Mouse (Mus musculus) adrenal gland, postnatal 25 days (tissue): Measurements from ENCODE around the gene Cbfa2t2. TPM values are rescaled to one million over a fixed set of nuclear protein-coding genes. Genes with fewer than 3 reads are reported as not detected.

Source experiments
- DNase-seq: peaks from one replicate; pipeline ENCODE4 v3.0.0; 2021; ENCODE audit warnings: mixed read lengths
- total RNA-seq: library from RNA; stranded (reverse); gene quantifications from 2 replicates; pipeline ENCODE4 v1.2.3, GENCODE M21; 2021

The Cbfa2t2 gene
- total RNA-seq, 1 experiment from 2014 or later: 40.7 TPM

- no peak for DNase-seq
These were observed 102.4 kb downstream of the Cbfa2t2 start for GRCm38 (mm10) chr2:154538710-154539109.

GRCm38 (mm10) chr2:154539720-154540119, 103.4 kb downstream of the Cbfa2t2 start:
- DNase-seq: no peak

- DNase-seq: no peak
These were observed 105.3 kb downstream of the Cbfa2t2 start for GRCm38 (mm10) chr2:154541630-154542029.

- peak; percentile 56 for DNase-seq
These were observed 107.5 kb downstream of the Cbfa2t2 start for GRCm38 (mm10) chr2:154543567-154544347.

DNA sequence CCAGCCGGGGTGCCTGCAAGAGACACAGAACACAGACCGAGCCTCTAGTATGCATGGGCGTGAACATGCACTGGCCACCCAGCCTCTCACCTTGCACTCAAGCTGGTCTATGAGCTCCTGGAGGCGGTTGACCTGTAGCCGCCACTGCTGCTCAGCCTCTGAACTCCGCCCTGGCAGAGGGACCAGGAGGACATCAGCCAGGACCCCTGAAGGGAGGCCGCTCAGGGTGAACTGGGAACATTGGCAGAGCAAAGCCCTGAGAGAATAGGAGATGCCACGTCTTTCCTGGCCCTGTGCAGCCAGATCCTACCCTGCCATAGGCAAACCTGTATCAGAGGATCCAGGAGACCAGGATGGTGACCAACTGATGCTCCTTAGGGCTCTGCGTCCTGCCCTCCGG, 110.4 kb downstream of the Cbfa2t2 start, which contains the start of gene 1700003F12Rik:
Gene 1700003F12Rik (plus strand): TSS at position 375 of the 400 bp plus-strand sequence.
- no peak for DNase-seq

- DNase-seq: no peak
These were observed 112.4 kb downstream of the Cbfa2t2 start for GRCm38 (mm10) chr2:154548688-154549087.

DNA sequence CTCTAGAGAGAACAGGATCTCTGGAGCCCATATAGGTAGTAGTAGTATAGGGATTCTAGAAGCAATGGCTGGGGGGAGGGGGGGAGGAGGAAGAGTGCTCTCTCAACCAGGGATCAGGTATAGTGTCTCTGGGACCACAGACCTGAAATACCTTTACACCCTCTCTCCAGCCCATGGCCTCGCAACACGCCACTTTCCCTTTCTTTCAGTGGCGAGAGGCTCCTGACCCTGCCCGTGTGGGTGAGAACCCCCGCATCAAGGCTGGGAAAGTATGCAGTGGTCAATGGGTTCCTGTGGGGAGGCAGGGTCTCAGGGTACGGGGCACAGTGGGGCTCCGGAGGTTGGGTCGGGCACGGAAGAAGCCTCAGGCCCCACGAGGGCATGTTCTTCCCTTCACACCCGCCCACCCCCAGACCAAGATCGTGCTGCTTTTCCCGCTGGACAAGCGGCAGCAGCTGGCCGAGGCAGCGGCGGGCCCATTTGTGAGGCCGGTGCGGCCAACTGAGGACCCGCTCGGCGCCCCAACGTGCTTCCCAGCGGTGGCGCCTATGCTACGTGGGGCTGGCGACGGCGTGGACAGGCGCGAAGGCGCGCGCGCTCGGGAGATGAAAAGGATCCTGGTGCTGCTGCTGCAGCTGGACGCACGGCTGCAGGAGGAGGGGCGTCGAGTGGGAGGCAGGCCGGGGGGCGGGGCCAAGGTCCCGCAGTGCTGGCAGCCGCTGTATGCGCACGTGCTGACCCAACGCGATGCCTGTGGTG, 113.0 kb downstream of the Cbfa2t2 start:
- peak; percentile 76 for DNase-seq

DNA sequence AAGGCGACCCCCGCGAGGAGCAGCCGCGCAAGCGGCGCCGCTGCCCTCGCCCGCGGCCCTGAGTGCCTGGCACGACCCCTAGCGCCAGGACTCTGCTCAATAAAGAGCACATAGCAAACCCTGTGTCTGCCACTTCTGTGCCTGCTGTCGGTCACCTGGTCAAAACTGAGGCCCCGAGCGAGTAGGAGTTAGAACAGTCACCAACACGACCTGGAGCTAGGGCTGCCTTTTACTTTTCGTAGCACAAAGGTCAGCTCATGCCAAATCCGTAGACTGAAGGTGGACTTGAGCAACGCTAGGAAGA, 113.6 kb downstream of the Cbfa2t2 start:
- no peak for DNase-seq

- no peak for DNase-seq
These were observed 114.7 kb downstream of the Cbfa2t2 start for GRCm38 (mm10) chr2:154550937-154551336.

GRCm38 (mm10) chr2:154551476-154551875, 115.2 kb downstream of the Cbfa2t2 start, which contains the start of gene Actl10:
Gene Actl10 (plus strand): TSS chr2:154551776.
- DNase-seq: no peak

- no peak for DNase-seq
These were observed 115.6 kb downstream of the Cbfa2t2 start for GRCm38 (mm10) chr2:154551927-154552326.

- DNase-seq: peak; percentile 75
These were observed 116.2 kb downstream of the Cbfa2t2 start for GRCm38 (mm10) chr2:154552424-154552907.

DNA sequence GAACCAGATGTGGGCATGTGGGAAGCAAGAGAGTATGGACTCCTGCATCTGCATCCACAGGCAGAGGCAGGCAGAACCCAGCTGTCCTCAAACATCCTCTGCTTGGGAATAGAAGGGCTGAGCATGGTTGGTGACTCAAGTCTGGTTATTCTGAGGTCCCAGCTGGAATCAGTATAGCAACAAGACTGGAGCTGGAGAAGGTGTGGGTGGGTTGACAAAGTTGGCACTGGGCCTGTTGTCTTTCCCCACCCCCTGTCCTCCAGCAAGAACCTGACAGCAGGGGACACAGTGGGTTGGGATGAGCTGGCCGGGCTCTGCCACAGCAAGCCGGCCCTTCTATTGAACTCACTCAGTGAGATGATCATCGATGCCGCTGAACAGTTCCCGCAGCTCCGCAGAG, 119.0 kb downstream of the Cbfa2t2 start:
- DNase-seq: no peak

DNA sequence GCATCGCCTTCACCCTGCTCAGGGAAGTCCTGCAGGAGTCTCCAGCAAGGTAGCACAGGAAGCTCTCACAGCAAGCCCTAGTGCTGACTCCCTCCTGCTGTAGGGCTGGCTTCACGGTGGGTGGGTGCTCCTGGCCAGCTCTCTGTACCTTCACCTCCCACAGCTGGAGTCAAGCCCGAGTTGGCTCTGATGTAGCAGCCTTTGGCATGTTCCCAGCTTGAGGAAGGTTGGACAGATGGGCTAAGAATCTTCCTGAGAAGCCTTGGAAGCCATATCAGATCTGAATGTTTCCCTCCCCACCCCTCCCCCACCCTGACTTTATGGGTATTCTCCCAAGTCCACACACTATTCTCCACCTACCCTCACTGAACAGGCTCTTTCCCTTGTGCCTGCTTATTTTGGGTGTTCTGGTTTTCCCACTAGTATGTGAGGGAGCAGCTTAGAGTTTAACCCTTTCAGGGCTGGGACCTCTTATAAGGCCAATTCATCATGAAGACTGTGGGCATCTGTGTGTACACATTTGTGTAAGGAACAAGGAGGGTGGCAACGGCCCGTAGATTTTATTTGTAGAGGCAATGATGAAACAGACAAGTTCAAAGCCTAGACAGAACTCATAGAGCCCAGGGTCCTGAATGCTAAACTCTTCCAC, 121.0 kb downstream of the Cbfa2t2 start:
- no peak for DNase-seq

GRCm38 (mm10) chr2:154558264-154559039, 122.2 kb downstream of the Cbfa2t2 start, which contains the start of gene Necab3:
Gene Necab3 (minus strand): TSS chr2:154558890.
- DNase-seq: peak; percentile 70

DNA sequence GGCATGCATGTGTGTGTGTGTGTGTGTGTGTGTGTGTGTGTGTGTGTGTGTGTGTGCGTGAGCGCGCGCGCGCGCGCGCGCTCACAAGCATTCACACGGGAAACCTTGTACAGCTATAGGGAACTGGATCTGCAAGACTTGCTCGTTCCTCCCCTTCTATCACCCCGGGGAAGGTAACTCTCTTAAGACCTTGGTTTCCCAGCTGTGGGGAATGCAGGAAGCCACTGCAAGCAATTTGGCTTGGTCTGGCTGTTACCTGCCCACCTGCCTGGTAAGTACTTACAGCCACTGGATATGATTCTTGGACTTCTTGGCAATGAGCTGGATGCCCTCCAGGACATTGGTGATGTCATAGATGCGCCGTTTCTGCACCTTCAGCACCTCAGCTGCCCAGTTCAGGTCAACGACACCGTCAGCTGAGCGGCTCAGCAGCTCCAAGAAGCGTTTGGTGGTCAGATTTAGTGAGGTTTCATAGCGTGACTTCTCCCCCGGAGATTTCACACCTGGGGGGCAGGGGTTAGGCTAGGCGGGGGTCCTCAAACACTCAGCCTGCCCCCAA, 127.4 kb downstream of the Cbfa2t2 start:
- no peak for DNase-seq

GRCm38 (mm10) chr2:154565562-154565961, 129.3 kb downstream of the Cbfa2t2 start:
- no peak for DNase-seq

DNA sequence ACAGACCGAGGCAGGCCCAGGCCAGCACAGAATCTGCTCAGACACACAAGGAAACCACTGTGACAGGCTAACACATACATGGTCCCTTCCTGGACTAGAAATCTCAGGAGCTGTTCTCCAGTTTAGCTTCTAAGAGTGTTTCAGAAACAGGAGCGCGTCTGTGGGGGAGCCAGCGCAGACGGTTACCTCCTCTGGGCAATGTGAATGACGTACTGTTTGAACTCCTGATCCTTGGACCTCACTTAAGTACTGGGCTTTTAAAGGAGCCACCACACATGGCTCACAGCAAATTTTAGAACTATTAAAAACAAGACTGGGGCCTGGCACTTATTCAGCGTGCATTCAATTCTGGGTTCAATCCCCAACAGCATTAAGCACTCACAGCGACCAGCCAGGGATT, 130.4 kb downstream of the Cbfa2t2 start:
- DNase-seq: no peak

DNA sequence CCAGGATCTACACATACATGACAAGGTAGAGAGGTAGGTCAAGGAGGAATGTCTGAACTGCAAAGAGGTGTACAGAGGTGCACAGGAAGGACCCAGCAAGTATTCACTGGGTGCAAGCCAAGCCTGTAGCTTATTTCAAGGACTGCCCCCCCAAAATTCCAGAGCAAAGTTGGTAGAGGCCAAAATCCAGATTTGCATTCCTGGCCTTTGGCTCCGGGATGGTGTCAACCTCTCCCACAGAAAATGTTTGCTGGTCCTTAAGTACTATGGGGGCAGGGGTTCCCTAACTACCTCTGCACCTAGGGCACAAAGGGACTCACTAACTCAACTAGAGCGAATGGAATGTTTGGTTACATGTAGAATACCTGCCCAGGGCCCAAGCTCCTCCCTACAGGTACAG, 131.5 kb downstream of the Cbfa2t2 start:
- DNase-seq: no peak

GRCm38 (mm10) chr2:154568329-154569070, 132.2 kb downstream of the Cbfa2t2 start:
- DNase-seq: no peak
